Mouse (Mus musculus): ENCODE measurements at regions not wholly inside any gene's neighbourhood (a gene's known extent, or its start where the extent isn't known, plus 50 kb on each side); places are given as distances from the start of the nearest gene placed in this dataset.

DNA sequence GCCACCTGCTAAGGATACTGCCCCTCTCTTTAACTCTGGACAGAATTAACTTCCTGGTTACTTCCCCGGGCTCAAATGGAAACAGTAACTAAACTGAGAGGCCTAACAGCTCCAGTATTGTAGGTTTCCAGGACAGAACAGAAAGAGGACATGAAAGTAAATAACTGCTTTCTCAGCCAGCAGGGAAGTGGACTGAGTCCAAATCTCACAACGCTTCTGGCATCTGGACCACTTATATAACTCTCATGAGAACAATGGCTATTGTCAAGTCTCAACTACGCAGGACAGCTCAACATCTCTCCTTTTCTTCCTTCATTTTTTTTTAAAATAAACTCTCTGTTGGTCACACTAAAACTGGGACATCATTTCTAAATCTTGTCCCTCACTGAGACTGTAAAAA lies 594.8 kb downstream of the Rapgef2 start:
- TF ChIP-seq CTCF (IDR thresholded peaks at IDR 0.05; ENCODE audit: low read depth): no peak
- no peaks in the 10 kb centered on the region for H3K36me3 ChIP-seq (ENCODE audit: insufficient read depth)
- 16% methylated on average over 3 of the region's 3 CpGs for WGBS
- DNase-seq (no peak), ATAC-seq (no peak)
- no peak overlapping the region for H3K27ac ChIP-seq (ENCODE audit: low read depth, low read length)
- no peak overlapping the region for H3K4me2 ChIP-seq (ENCODE audit: low read depth)
- H3K9me3 ChIP-seq (ENCODE audit: low read length): no peaks in the 10 kb centered on the region
- no peak overlapping the region for H3K9ac ChIP-seq
- no peaks in the 10 kb centered on the region for H3K4me1 ChIP-seq (ENCODE audit: insufficient read depth)
- H3K27me3 ChIP-seq (ENCODE audit: insufficient read depth, low read length): no peaks in the 10 kb centered on the region
- H3K4me3 ChIP-seq (ENCODE audit: low read depth, low read length): no peak overlapping the region

DNA sequence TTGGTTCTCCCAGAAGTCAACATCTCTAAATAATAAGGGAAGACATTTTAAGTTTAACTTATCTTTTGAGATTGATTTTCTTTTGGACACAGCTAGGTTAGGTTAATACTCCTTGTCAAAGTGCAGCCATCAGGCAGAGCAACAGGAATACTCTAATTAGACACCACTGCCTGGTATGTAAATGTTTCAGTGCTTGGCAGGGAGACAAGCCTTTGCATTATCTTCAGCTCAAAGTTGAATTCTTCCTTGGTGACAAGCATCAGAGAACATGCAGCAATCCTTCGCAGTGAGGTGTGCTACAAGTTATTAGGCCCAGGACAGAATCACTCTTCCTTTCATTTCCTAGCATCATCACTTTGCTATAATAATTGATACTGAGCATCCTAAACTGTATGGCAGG lies 608.7 kb downstream of the Rapgef2 start:
- no peak for ATAC-seq
- no peak for DNase-seq
- Histone ChIP-seq H3K4me3 (ENCODE audit: low read depth, low read length) (no peak overlapping the region), H3K9ac (no peak overlapping the region), H3K27ac (ENCODE audit: low read depth, low read length) (no peak overlapping the region), H3K9me3 (ENCODE audit: low read length) (no peaks in the 10 kb centered on the region), H3K36me3 (ENCODE audit: insufficient read depth) (no peaks in the 10 kb centered on the region), H3K4me1 (ENCODE audit: insufficient read depth) (no peaks in the 10 kb centered on the region), H3K4me2 (ENCODE audit: low read depth) (no peak overlapping the region), H3K27me3 (ENCODE audit: insufficient read depth, low read length) (no peaks in the 10 kb centered on the region)
- WGBS: 41% methylated on average over 1 of the region's 1 CpGs
- no peak for TF ChIP-seq CTCF (IDR thresholded peaks at IDR 0.05; ENCODE audit: low read depth)

DNA sequence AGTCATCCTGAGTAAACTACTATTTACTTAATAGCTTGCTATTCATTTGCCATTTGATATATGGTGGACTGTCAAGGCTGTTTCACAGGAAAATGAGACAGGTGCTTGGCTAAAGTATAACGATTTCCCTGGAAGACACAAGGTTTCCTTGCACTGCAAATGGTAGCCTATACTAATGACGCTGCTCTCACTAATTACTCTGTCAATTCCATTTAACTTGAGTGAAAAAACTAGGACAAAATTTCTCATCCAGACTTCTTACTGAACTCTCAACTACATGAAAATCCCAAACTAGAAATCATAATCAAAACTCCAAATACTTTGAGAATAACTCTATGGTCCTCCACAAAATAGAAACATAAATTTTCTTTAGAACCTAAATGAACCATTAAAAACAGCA lies 609.5 kb downstream of the Rapgef2 start:
- no peak for TF ChIP-seq CTCF (IDR thresholded peaks at IDR 0.05; ENCODE audit: low read depth)
- no peak for DNase-seq
- H3K27ac ChIP-seq (ENCODE audit: low read depth, low read length): no peak overlapping the region
- no peaks in the 10 kb centered on the region for H3K4me1 ChIP-seq (ENCODE audit: insufficient read depth)
- no peak overlapping the region for H3K4me2 ChIP-seq (ENCODE audit: low read depth)
- ATAC-seq: no peak
- no peaks in the 10 kb centered on the region for H3K9me3 ChIP-seq (ENCODE audit: low read length)
- H3K27me3 ChIP-seq (ENCODE audit: insufficient read depth, low read length): no peaks in the 10 kb centered on the region
- H3K4me3 ChIP-seq (ENCODE audit: low read depth, low read length): no peak overlapping the region
- H3K9ac ChIP-seq: no peak overlapping the region
- WGBS: 63% methylated on average over 2 of the region's 2 CpGs
- no peaks in the 10 kb centered on the region for H3K36me3 ChIP-seq (ENCODE audit: insufficient read depth)

DNA sequence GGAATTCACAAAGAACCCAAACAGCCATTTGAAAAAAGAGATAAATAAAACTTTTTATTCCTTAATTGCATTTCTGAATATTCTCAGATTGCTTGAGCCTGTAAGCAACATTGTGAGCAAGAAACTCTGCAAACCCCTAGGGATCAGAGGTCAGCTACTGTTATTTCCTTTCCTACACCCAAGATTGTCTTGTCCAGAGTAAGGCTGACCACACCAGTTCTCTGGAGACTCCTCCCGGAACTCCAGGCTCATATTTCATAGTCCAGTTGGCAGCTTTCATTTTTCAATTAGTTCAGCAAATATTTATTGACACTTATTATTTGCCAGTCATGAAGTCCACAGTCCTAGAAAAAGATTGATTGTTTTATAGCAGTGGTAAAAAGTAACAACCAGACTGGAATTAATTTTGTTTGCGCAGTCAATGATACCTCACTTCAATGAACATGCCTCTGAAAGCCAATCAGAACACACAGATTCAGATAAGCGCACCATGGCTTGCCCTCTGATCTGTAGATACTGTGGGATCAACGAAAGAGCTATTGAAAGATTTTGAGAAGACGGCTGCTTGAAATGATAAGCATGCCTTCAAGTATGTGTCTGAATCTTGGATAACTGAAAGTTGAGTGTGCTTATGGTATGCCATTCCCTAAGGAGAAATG lies 611.7 kb downstream of the Rapgef2 start:
- Histone ChIP-seq H3K27ac (ENCODE audit: low read depth, low read length) (no peak overlapping the region), H3K9me3 (ENCODE audit: low read length) (no peaks in the 10 kb centered on the region), H3K36me3 (ENCODE audit: insufficient read depth) (no peaks in the 10 kb centered on the region), H3K27me3 (ENCODE audit: insufficient read depth, low read length) (no peaks in the 10 kb centered on the region), H3K4me2 (ENCODE audit: low read depth) (no peak overlapping the region), H3K4me3 (ENCODE audit: low read depth, low read length) (no peak overlapping the region), H3K9ac (no peak overlapping the region), H3K4me1 (ENCODE audit: insufficient read depth) (no peaks in the 10 kb centered on the region)
- no peak for DNase-seq
- ATAC-seq: no peak
- TF ChIP-seq CTCF (IDR thresholded peaks at IDR 0.05; ENCODE audit: low read depth): no peak
- 85% methylated on average over 5 of the region's 5 CpGs for WGBS

DNA sequence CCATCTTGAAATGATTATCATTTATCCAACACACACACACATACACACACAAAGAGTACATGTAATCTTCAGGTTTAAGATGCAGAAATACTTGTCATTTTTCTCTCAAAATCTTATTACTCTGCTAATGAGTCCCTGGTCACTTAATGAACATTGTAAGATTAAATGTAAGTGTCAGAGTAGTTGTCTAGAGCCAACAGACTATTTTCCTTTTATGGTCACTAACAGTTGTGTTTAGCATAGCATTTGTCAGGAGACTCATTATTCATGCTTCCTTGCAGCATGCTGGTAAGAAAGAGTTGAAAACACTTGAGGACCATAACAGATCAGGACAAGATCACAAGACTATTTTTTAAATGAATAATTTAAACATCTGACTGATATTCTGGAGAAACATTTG lies 618.3 kb downstream of the Rapgef2 start:
- Histone ChIP-seq H3K4me1 (ENCODE audit: insufficient read depth) (no peaks in the 10 kb centered on the region), H3K9me3 (ENCODE audit: low read length) (no peaks in the 10 kb centered on the region), H3K36me3 (ENCODE audit: insufficient read depth) (no peaks in the 10 kb centered on the region), H3K9ac (no peak overlapping the region), H3K4me2 (ENCODE audit: low read depth) (no peak overlapping the region), H3K4me3 (ENCODE audit: low read depth, low read length) (no peak overlapping the region), H3K27me3 (ENCODE audit: insufficient read depth, low read length) (no peaks in the 10 kb centered on the region), H3K27ac (ENCODE audit: low read depth, low read length) (no peak overlapping the region)
- DNase-seq: no peak
- no peak for ATAC-seq
- TF ChIP-seq CTCF (IDR thresholded peaks at IDR 0.05; ENCODE audit: low read depth): no peak

DNA sequence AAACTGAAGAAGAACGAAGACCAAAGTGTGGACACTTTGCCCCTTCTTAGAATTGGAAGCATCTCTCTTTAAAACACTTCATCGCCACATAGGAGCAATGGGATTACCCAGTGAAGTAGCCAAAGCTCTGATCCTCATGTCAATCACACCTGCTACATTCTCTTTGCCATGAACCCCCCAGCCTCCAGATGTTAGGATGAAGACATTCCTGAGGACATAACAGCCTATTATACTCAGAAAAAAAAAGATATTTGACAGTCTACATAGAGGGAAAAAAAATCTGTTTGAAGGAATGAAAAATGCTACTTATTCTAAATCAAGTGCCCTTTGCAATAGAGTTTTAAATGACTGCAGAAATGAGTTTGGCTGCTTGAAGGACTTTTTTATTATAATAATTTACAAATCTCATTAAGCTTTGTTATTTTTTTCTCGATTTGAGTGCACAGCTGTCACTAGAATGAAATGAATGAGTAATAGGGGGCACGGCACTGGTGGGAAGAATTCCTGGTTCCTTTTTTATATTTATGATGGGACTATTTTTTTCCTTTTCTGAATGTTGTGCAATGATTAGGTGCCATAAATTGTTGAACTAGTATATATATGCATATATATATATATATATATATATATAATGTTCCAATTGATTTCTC lies 618.8 kb downstream of the Rapgef2 start:
- TF ChIP-seq CTCF (IDR thresholded peaks at IDR 0.05; ENCODE audit: low read depth): no peak
- H3K4me3 ChIP-seq (ENCODE audit: low read depth, low read length): no peak overlapping the region
- H3K27me3 ChIP-seq (ENCODE audit: insufficient read depth, low read length): no peaks in the 10 kb centered on the region
- H3K4me1 ChIP-seq (ENCODE audit: insufficient read depth): no peaks in the 10 kb centered on the region
- no peaks in the 10 kb centered on the region for H3K36me3 ChIP-seq (ENCODE audit: insufficient read depth)
- H3K27ac ChIP-seq (ENCODE audit: low read depth, low read length): no peak overlapping the region
- no peak overlapping the region for H3K9ac ChIP-seq
- WGBS: 73% methylated on average over 4 of the region's 4 CpGs
- no peak overlapping the region for H3K4me2 ChIP-seq (ENCODE audit: low read depth)
- no peak for ATAC-seq
- DNase-seq: no peak
- no peaks in the 10 kb centered on the region for H3K9me3 ChIP-seq (ENCODE audit: low read length)

DNA sequence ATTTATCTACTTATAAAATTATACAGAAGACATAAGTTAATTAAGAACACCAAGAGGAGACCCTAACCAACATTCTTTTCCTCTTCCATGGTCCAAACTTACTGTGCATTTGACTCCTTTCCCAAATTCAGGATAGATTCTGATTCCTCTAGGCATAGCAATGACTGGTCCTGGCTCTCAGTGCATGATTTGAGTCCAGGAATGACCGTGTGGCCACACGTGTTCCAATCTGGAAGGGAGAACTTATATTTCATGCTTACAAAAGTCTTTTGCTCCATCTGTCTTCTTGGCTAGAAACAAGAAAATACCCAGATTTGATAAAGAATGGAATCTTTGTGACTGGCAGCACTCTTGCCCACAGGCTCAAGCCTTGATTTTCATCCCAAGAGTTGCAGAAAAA lies 638.2 kb downstream of the Rapgef2 start:
- Histone ChIP-seq H3K36me3 (ENCODE audit: insufficient read depth) (no peaks in the 10 kb centered on the region), H3K27me3 (ENCODE audit: insufficient read depth, low read length) (no peaks in the 10 kb centered on the region), H3K4me1 (ENCODE audit: insufficient read depth) (no peaks in the 10 kb centered on the region), H3K27ac (ENCODE audit: low read depth, low read length) (no peak overlapping the region), H3K4me2 (ENCODE audit: low read depth) (no peak overlapping the region), H3K9me3 (ENCODE audit: low read length) (no peaks in the 10 kb centered on the region), H3K9ac (no peak overlapping the region), H3K4me3 (ENCODE audit: low read depth, low read length) (no peak overlapping the region)
- WGBS: 59% methylated on average over 2 of the region's 2 CpGs
- TF ChIP-seq CTCF (IDR thresholded peaks at IDR 0.05; ENCODE audit: low read depth): no peak
- ATAC-seq (peak; percentile 65; the same call in 1 of the 2 replicates), DNase-seq (peak; percentile 38)

Measured in forebrain, postnatal 0 days (tissue).